18 mouse cellular contexts compared by ENCODE assay signal in the genomic region with DNA sequence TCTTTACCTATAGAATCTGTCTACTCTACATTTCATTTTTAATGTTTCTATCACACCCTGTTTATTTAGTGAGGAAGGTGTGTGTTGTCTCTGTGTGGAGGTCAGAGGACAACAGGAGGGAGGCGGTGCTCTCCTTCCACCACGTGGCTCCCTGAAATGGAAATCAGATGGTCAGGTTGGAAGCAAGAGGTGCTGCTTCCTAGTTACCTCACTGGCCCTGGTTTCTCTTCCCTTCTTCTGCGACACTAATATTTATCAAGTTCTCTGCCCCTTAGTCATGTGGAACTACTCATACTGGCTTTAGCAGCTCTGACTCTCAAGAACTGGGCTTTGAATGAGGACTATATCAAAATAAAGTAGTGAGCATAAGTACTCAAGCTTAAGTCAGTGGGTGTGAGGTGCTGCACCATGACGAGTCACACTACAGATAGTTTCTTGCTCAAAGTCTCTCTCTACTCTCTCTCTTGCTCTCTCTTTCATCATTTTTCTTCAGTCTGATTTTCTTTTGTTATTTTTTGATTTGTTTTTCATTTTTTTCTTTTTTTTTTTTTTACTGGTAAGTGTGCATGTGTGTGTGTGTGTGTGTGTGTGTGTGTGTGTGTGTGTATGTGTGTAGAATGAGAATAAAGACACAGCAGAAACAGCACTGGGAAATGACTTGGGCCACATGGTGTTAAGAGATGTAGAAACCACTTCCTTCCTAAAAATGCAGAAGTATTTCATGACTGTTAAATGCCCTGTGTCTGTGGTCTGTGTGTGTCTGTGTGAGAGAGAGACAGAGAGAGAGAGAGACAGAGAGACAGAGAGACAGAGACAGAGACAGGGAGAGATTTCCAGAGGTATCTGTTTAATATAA.
DNase-seq lines count a peak whose midpoint lies in the region; ATAC-seq lines count a peak whose summit lies in the region.
"Had no signal": no experiment of that assay in that cellular context is flagged by ENCODE, and none has a peak within 500 bp of the region (broad histone marks: within the 10 kb centered on the region; RNA-seq: fewer than 3 reads in every experiment).

No protein-coding gene starts in this region.

- no peak overlapping the region for H3K27ac ChIP-seq in liver, embryonic 12.5 days
- H3K27ac ChIP-seq in liver, embryonic 11.5 days (ENCODE audit: low read depth, low read length), result no peak overlapping the region
- H3K27ac ChIP-seq in forebrain, embryonic 13.5 days, result no peak overlapping the region
- H3K27ac ChIP-seq: limb, embryonic 15.5 days; neural tube, embryonic 12.5 days had no signal

- DNase-seq in liver, embryonic 11.5 days (ENCODE audit: low spot score), result no peak
- DNase-seq in A20 (ENCODE audit: low read depth, low spot score), result peak; percentile 47
- DNase-seq in left cerebral cortex, postnatal 25 days (ENCODE audit: low spot score in 2 of 2), result no peak
- DNase-seq in heart, adult 9 months (ENCODE audit: low spot score in 2 of 2), result no peak
- DNase-seq: adrenal gland, postnatal 25 days; cerebellum, postnatal 10 days; gastrocnemius, postnatal 10 days; heart, postnatal 14 days; kidney, adult 18-20 months; kidney, postnatal 4 days; lung, postnatal 14 days had no signal

- intact Hi-C loops in left cerebral cortex, postnatal 25 days (cut with DNase I), result no loop called here

- H3K4me3 ChIP-seq in liver, embryonic 12.5 days, result no peak overlapping the region
- H3K4me3 ChIP-seq in liver, embryonic 11.5 days (ENCODE audit: low read depth, low read length), result no peak overlapping the region
- H3K4me3 ChIP-seq in forebrain, embryonic 13.5 days, result no peak overlapping the region
- H3K4me3 ChIP-seq: limb, embryonic 15.5 days; neural tube, embryonic 12.5 days had no signal

- peak; percentile 55 for ATAC-seq in liver, embryonic 12.5 days
- ATAC-seq in liver, embryonic 11.5 days (replicated peaks; ENCODE audit: low FRiP score), result no peak; the same call in 1 of the 2 replicates
- peak; percentile 86 for ATAC-seq in granulocyte monocyte progenitor cell, adult 5-6 weeks (replicated peaks; ENCODE audit: poor library complexity, severe bottlenecking)
- peak; percentile 89 for ATAC-seq in megakaryocyte progenitor cell, adult 5-6 weeks (replicated peaks; ENCODE audit: poor library complexity)
- no peak for ATAC-seq in forebrain, embryonic 13.5 days
- ATAC-seq: midbrain, embryonic 16.5 days had no signal

- WGBS in liver, embryonic 12.5 days (ENCODE audit: insufficient replicate concordance), result 32% methylated on average over 4 of the region's 4 CpGs
- WGBS in liver, embryonic 11.5 days, result 48% methylated on average over 4 of the region's 4 CpGs
- WGBS in forebrain, embryonic 13.5 days, result 84% methylated on average over 4 of the region's 4 CpGs

- no peak overlapping the region for H3K4me2 ChIP-seq in liver, embryonic 12.5 days
- no peak overlapping the region for H3K4me2 ChIP-seq in liver, embryonic 11.5 days
- no peak overlapping the region for H3K4me2 ChIP-seq in forebrain, embryonic 13.5 days
- H3K4me2 ChIP-seq: limb, embryonic 15.5 days; neural tube, embryonic 12.5 days had no signal

- H3K9ac ChIP-seq in liver, embryonic 12.5 days, result no peak overlapping the region
- no peak overlapping the region for H3K9ac ChIP-seq in liver, embryonic 11.5 days (ENCODE audit: low read depth, low read length)
- H3K9ac ChIP-seq in forebrain, embryonic 13.5 days, result no peak overlapping the region
- H3K9ac ChIP-seq: limb, embryonic 15.5 days; neural tube, embryonic 12.5 days had no signal

- H3K4me1 ChIP-seq in liver, embryonic 12.5 days, result no peaks in the 10 kb centered on the region
- no peaks in the 10 kb centered on the region for H3K4me1 ChIP-seq in liver, embryonic 11.5 days (replicated peaks; ENCODE audit: control insufficient read depth, insufficient read depth, low read length)
- H3K4me1 ChIP-seq in forebrain, embryonic 13.5 days, result no peaks in the 10 kb centered on the region
- H3K4me1 ChIP-seq: limb, embryonic 15.5 days; neural tube, embryonic 12.5 days had no signal

- H3K27me3 ChIP-seq in liver, embryonic 12.5 days (replicated peaks), result no peaks in the 10 kb centered on the region
- H3K27me3 ChIP-seq in liver, embryonic 11.5 days (replicated peaks; ENCODE audit: control insufficient read depth, insufficient read depth, low read length), result no peaks in the 10 kb centered on the region
- H3K27me3 ChIP-seq in forebrain, embryonic 13.5 days, result no peaks in the 10 kb centered on the region
- H3K27me3 ChIP-seq: limb, embryonic 15.5 days; neural tube, embryonic 12.5 days had no signal

- no peaks in the 10 kb centered on the region for H3K9me3 ChIP-seq in liver, embryonic 12.5 days (replicated peaks)
- H3K9me3 ChIP-seq in liver, embryonic 11.5 days (ENCODE audit: control insufficient read depth, low read length), result no peaks in the 10 kb centered on the region
- no peaks in the 10 kb centered on the region for H3K9me3 ChIP-seq in forebrain, embryonic 13.5 days (replicated peaks)
- H3K9me3 ChIP-seq: limb, embryonic 15.5 days; neural tube, embryonic 12.5 days had no signal

- no peaks in the 10 kb centered on the region for H3K36me3 ChIP-seq in liver, embryonic 12.5 days
- no peaks in the 10 kb centered on the region for H3K36me3 ChIP-seq in liver, embryonic 11.5 days (ENCODE audit: control insufficient read depth, insufficient read depth, low read length)
- H3K36me3 ChIP-seq in forebrain, embryonic 13.5 days (ENCODE audit: poor library complexity, severe bottlenecking), result no peaks in the 10 kb centered on the region
- H3K36me3 ChIP-seq: limb, embryonic 15.5 days; neural tube, embryonic 12.5 days had no signal

Comparison
In these comparisons a context has a peak if more than half of its experiments do, and no peak if none do; other contexts are left out.
1. ATAC-seq: peak in liver, embryonic 12.5 days (single experiment), granulocyte monocyte progenitor cell, adult 5-6 weeks (single experiment) and megakaryocyte progenitor cell, adult 5-6 weeks (single experiment); none in liver, embryonic 11.5 days (single experiment) and forebrain, embryonic 13.5 days (single experiment).